Mouse (Mus musculus) frontal cortex, adult (tissue): ENCODE data around the gene Zranb1.
A peak's percentile ranks its signal among the peaks of the same experiment; 100 is the strongest.

ENCODE experiments used
- ATAC-seq: cut with Nextera tagmentation; 2 replicates; pipeline ENCODE4 v1.9.2; 2017; ENCODE audit warnings: mild to moderate bottlenecking, moderate library complexity, mixed read lengths; ENCODE audit not compliant: low TSS enrichment

Gene Zranb1

GRCm38 (mm10) chr7:133001388-133001787 is 70.4 kb downstream of the Zranb1 start:
- ATAC-seq, result no peak

GRCm38 (mm10) chr7:133002271-133002670 is 71.3 kb downstream of the Zranb1 start:
- no peak for ATAC-seq

- ATAC-seq, result peak; percentile 93
Observed at GRCm38 (mm10) chr7:133003421-133003820, 72.5 kb downstream of the Zranb1 start.

- no peak for ATAC-seq
Observed at GRCm38 (mm10) chr7:133005772-133006171, 74.8 kb downstream of the Zranb1 start.

GRCm38 (mm10) chr7:133007343-133007742 is 76.4 kb downstream of the Zranb1 start:
- no peak for ATAC-seq

- ATAC-seq, result no peak
Observed at GRCm38 (mm10) chr7:133008663-133009062, 77.7 kb downstream of the Zranb1 start.

GRCm38 (mm10) chr7:133009676-133010075 is 78.7 kb downstream of the Zranb1 start:
- ATAC-seq, result no peak

GRCm38 (mm10) chr7:133010477-133010876 is 79.5 kb downstream of the Zranb1 start:
- ATAC-seq, result no peak

- no peak for ATAC-seq
Observed at GRCm38 (mm10) chr7:133011191-133011590, 80.2 kb downstream of the Zranb1 start.

GRCm38 (mm10) chr7:133011611-133012010 is 80.7 kb downstream of the Zranb1 start:
- no peak for ATAC-seq

GRCm38 (mm10) chr7:133012637-133013366 is 81.9 kb downstream of the Zranb1 start:
- peak; percentile 93 for ATAC-seq

- ATAC-seq, result no peak
Observed at GRCm38 (mm10) chr7:133013923-133014322, 83.0 kb downstream of the Zranb1 start.

GRCm38 (mm10) chr7:133014631-133015030 is 83.7 kb downstream of the Zranb1 start:
- ATAC-seq, result no peak

GRCm38 (mm10) chr7:133015416-133016070 is 84.6 kb downstream of the Zranb1 start:
- ATAC-seq, result no peak

GRCm38 (mm10) chr7:133018961-133019360 is 88.0 kb downstream of the Zranb1 start:
- no peak for ATAC-seq

GRCm38 (mm10) chr7:133019481-133020020 is 88.6 kb downstream of the Zranb1 start:
- ATAC-seq, result peak; percentile 62; the same call in 1 of the 2 replicates

GRCm38 (mm10) chr7:133024694-133025093 is 93.8 kb downstream of the Zranb1 start:
- no peak for ATAC-seq

GRCm38 (mm10) chr7:133027930-133028329 is 97.0 kb downstream of the Zranb1 start:
- no peak for ATAC-seq

GRCm38 (mm10) chr7:133029004-133029403 is 98.1 kb downstream of the Zranb1 start:
- ATAC-seq, result no peak

- no peak for ATAC-seq
Observed at GRCm38 (mm10) chr7:133029496-133030047, 98.6 kb downstream of the Zranb1 start.

- peak; percentile 74; the same call in 1 of the 2 replicates for ATAC-seq
Observed at GRCm38 (mm10) chr7:133032589-133033203, 101.8 kb downstream of the Zranb1 start.

GRCm38 (mm10) chr7:133035901-133036300 is 105.0 kb downstream of the Zranb1 start:
- no peak for ATAC-seq
